Mouse (Mus musculus) skeletal muscle tissue, postnatal 0 days (tissue): ENCODE measurements around the gene Ccl24. TPM values are rescaled to one million over a fixed set of nuclear protein-coding genes. Genes with fewer than 3 reads are reported as not detected.

Source experiments
- polyA plus RNA-seq: library from polyadenylated mRNA; unstranded; fragments of >200 nt; fragmentation: Nextera tagmentation; extraction: Ambion mirVana; gene quantifications from 2 replicates; pipeline ENCODE4 v1.2.1, GENCODE M21; 2015

Ccl24 gene
- 2.1 and 5.2 TPM in 2 replicates for polyA plus RNA-seq

DNA sequence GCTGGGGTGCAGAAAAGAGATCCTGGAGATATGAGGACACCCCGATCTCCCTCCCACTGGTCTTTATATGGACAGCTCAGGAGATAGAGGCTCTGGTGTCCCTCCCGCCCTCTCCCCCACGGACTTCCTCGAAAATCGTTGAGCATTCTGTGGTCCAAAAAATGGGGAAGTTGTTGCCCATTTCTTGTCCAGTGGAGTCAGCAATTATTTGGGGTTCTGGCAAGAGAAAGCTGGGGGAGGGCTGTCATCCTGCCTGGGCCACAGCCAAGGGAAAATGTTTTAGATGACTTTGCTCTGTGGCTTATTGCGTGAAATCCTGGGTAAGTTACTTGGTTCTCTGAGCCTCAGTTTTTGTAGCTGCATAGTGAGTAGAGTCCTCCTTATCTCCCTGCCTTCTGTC lies at the start of gene Ccl24:
Gene Ccl24, minus strand, starts transcription at position 44 of the 400 bp plus-strand sequence.

DNA sequence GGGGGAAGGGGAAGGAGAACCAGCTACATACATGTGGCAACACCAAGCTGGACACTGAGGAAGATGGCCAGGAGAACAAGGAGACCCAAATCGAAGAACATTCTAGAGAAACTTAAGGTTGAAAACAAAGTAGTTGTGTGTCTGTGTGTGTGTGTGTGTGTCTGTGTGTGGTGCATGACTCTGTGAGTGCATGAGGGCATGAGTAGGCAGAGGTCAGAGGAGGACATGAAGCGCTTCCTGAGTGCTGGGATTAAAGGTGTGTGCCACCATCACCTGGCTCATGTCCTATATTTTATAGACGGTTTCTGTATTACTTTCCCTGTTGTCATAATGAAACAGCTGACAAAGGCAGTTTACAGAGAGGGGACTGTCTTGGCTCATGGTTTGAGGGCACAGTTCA lies 9.4 kb downstream of the Ccl24 start, which contains the start of gene Ccl26:
Gene Ccl26, minus strand, starts transcription at position 101 of the 400 bp plus-strand sequence.

GRCm38 (mm10) chr5:135544865-135545797 lies 27.7 kb downstream of the Ccl24 start, which contains the start of gene Hip1:
Hip1 (minus strand) TSS chr5:135545120.

Other genes with a start within 250 kb of the Ccl24 start
- not detected in 2 replicates for gene Fkbp6, start 223.0 kb downstream of the Ccl24 start, polyA plus RNA-seq
- gene Trim50, start 219.8 kb downstream of the Ccl24 start, polyA plus RNA-seq, result not detected in 2 replicates
- gene Nsun5, start 203.1 kb downstream of the Ccl24 start, polyA plus RNA-seq, result 15.5 and 15.6 TPM in 2 replicates
- gene Pom121, start 178.5 kb downstream of the Ccl24 start, polyA plus RNA-seq, result 4.6 TPM in 2 replicates
- 19.6 and 24.4 TPM in 2 replicates for gene Hip1, start 27.9 kb downstream of the Ccl24 start, polyA plus RNA-seq
- not detected in 2 replicates for gene Ccl26, start 9.5 kb downstream of the Ccl24 start, polyA plus RNA-seq
- 20.3 and 21.2 TPM in 2 replicates for gene Rhbdd2, start 59.6 kb upstream of the Ccl24 start, polyA plus RNA-seq
- gene Por, start 97.0 kb upstream of the Ccl24 start, polyA plus RNA-seq, result 28.4 and 50.4 TPM in 2 replicates
- gene Tmem120a, start 171.4 kb upstream of the Ccl24 start, polyA plus RNA-seq, result 28.3 and 105 TPM in 2 replicates
- 0.29 and 0.49 TPM in 2 replicates for gene Styxl1, start 205.3 kb upstream of the Ccl24 start, polyA plus RNA-seq
- gene Mdh2, start 205.4 kb upstream of the Ccl24 start, polyA plus RNA-seq, result 1,064 and 1,172 TPM in 2 replicates
- gene Srrm3, start 233.8 kb upstream of the Ccl24 start, polyA plus RNA-seq, result not detected in 2 replicates